Mouse (Mus musculus): Measurements from ENCODE around the gene Smug1. TPM values are rescaled to one million over a fixed set of nuclear protein-coding genes. Genes with fewer than 3 reads are reported as not detected.

Smug1 gene
- polyA plus RNA-seq, 1 experiment: 18.5 TPM

DNA sequence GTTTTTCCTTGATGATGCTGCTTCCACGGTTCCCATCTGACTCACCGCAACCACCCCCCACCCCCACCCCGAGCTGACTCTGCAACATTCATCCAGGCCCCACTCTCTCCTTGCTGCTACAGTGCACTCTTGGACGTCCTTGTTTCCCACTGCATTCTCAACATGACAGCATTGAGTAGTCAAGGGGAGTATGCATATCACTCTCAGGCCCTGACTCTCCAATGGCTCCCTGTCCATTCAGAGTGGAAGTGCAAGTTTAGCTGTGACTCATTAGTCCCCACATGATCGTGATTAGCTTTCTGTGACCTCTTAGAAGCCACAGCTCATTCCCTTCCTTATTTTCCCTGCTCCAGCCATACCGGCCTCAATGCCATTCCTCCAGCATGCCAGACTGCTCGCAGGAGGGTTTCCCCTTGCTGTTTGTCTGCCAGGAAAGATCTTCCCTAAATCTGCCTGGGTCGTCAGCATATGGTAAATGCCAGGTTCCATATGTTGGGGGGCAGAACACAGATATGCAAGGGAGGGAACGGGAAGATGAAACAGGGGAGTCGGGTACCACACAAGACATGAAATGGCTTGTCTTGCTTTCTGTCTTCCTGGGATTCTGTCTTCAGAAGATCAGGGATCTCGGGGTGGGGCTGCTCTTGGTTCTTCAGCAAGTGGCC, 21.1 kb downstream of the Smug1 start:
- DNase-seq (ENCODE audit: low spot score): no peak

DNA sequence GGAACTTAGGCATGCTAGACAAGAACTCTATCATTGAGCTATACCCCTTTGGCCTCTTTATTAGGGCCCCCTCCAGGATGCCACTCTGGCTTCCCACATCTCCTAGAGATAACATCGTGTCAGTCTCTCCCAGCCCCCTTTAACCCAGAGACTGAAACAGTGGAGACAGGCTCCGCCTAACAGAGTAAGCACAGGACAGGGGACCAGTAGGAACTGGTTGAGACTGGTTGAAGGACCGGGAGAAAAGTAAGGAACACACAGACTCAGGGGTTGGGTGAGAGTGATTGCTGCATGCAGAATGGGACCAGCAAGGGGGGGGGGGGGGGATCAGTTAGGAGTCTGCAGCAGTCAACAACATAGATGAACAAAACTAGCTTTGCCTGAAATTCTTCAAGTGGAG, 22.7 kb downstream of the Smug1 start:
- no peak for DNase-seq (ENCODE audit: low spot score)

DNA sequence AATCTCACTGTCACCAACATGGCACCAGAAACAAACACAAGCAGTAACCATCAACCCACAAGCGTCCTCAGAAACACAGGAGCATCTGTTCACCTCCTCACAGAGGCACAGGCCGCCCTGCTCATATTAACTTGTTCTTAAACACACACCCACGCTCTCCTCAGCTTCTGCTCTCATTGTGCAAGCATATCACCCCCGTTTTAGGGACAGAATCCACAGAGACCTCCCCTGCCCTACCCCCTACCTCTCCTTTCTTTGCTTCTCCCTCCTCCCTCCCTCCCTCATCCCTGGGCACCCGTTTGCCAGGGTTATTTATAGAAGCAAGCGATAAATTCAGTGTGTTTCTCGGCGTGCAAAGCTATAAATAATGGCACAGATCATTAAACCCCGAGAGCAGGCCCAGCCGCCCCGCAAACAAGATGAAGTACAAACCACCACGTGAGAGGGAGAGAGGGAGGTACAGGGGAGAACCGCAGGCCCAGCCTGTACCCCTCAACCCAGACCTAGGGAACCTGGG, 31.4 kb downstream of the Smug1 start:
- no peak for DNase-seq (ENCODE audit: low spot score)

DNA sequence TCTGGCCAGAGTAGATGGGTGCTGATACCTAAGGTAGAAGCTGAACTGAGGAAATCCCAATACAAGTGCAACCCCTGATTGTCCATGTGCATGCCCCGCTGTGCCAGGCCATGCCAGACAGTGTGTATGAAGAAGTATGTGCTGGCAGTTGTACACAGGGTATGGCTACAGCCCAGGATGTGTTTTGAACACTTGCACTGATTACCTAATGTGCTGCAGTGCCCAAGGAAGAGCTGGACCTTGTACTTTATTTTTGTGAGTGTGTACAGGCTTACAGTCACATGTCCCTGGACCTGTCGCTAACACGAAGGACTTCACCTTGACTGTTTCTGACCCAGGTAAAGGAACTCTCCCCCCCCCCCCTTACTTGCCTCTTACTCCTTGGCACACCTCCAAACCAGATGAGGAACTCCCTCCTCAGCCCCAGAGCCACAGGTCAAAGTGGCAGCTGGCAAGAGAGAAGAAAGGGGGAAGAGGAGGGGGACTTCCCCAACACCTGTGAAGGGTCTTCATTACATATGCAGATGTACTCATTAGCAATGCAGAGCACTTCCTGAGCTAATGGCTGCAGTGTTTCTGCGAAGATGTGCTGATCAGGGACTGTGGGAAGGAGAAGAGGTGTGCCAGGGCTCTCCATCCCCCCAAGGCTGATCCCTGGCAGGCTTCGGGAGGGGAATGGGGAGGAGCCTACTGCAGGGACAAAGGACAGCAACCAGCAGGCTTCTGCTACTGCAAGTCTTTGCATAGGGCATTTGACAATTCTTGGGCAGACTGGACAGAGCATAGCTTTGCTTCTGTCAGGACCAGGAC, 32.4 kb downstream of the Smug1 start:
- no peak for DNase-seq (ENCODE audit: low spot score)

DNA sequence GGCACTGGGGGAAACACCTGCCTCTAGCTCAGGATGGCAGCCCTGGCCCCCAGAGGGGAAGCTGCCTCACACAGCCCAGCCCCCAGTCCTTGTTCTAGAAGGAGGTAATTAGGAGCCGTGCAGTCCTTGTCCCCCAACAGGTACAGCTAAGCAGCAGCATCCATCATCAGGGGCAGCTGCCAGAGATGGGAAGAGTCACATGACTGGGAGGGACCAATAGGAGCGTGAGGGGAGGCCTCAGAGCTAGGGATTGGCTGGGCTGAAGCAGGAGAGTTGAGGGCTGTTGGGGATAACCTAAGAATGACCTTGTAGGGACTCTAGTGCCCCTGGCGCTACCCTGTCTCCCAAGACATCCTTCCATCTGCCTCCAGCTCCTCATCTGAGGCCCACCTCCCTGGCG, 33.1 kb downstream of the Smug1 start:
- DNase-seq (ENCODE audit: low spot score): no peak

DNA sequence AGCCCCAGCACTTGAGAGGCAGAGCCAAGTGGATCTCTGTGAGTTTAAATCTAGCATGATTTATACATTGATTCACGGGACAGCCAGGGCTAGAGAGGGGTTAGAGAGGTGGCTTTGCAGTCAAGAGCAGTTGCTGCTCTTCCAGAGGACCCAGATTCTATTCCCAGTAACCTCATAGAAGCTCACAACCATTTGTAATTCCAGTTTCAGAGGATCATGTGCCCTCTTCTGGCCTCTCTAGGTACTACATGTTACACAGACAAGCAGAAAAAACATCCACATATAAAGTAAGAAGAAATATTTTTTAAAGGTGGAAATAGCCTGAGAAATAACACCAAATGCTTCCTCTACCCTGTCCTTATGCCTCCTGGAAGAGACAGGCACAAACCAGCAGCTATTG, 36.2 kb downstream of the Smug1 start:
- DNase-seq (ENCODE audit: low spot score): no peak

DNA sequence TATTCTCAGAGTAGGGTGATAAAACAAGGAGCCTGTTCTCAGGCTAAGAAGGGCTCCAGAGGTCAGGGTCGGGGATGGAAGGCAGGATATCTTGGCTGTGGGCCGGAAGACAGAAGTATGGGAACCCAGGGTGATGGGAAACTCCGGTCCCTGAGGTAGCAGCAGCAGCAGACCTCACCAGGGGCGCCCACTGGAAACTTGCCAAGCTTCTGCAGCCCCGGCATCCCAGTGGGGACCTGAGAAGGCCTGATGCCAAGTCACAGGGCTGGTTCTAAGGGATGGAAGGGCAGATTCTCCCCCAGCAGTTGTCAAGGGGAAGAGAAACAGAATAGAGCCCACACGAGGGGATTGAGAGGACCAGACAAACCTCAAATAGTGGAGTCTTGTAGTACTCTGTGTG, 37.6 kb downstream of the Smug1 start:
- DNase-seq (ENCODE audit: low spot score): no peak

DNA sequence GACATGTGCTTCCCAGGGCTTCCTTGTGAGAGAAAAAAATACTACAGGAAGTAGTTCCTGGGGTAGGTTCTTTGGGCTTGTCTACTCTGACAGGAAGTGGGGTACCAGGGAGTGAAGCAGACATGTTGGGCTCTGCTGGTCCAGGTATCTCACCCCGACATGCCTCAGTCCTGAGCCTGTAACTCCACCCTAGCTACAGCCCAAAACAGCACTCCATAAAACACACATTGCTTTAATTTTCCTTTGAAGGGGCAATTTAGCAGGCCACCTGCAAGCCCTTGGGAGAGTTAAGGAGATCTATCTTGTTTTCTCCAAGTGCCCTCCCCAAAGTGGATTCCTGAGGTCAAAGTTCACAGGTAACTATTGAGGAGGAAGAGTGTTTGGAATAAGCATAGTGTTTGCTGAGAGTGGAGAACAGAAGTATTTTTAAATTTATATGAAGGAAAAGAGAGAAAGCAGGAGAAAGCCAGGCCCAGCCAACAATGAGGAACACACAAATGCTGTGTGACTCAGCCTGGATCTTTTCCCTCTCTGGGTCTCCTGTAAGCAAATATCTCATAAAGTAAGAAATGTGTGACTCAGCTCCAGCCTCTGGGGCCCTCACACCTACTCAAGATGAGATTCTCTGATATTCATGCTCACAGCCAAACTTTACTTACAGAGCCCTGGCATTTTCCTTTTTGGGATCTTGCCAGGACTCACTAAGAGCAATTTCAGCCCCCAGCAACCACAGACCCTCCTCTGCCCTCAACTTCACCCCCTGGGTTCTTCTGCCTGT, 38.6 kb downstream of the Smug1 start:
- DNase-seq (ENCODE audit: low spot score): no peak

DNA sequence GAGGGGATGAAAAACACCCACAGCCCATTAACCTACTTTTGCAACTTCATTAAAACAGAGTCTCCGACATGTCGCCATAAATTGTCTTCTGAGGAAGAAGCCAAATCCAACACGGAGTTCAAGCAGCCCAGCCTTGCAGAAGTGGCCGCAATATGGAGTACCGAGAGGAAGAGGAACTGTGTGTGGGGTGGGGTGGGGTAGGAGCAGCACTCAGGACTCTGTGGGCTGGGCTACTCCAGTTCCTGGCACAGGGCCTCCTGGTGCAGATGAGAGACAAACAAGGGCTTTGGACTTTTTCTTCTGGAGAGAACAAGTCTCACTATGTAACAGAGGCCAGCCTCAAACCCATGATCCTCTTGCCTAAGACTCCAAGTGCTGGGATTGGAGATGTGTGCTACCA, 40.9 kb downstream of the Smug1 start:
- DNase-seq (ENCODE audit: low spot score): no peak

DNA sequence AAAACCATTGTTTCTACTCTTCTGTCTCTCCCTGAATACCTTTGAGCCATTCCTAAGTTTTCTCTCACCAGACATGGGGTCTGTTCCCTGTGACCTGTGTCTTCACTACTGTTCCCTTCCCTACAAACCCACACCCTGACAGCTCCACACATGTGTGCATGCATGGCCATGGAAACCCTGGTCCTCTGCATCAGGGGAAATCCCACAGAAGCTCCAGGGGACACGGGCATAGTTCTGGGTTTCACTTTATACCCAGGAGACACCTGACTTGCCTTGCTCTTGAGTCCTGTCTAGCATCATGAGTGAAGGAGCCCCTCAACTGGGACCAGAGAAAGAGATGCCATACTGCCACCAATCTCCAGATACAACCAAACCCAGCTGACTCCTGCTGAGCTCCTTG, 42.6 kb downstream of the Smug1 start:
- no peak for DNase-seq (ENCODE audit: low spot score)

DNA sequence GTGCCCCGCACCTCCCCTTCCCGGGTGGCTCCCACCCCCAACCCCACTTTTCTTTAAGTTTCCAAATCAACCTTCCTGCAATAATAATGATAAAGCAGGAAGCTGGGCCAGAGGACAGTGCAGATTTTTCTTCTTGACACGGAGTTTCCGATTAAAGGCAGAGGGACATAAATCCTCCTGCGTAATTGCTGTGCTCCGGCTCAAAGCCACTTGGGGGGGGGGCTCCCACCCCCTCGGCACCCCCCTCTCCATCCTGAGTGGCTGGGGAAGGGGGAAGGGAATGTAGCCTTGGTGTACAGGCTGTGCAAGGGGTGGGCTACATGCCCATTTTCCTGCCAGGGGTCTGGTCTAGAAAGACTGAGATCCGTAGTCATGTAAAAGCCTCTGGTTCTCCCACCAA, 43.5 kb downstream of the Smug1 start:
- DNase-seq (ENCODE audit: low spot score): no peak

DNA sequence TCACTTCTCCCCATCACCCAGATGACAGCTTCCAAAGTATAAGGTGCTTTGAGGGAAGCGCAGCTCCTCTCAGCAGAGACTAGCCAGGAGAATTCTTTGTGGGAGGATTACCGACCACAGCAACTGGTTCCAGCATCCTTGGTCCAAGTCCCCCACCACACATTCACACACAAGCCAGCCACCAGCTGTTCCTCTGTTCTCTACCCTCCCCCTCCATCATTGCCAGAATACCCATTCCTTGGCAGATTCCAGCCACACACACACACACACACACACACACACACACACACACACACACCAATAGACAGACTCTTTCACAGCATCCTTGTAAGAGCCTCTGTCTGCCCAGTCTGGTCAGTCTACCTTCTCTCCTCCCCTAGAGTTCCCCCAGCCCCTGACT, 44.5 kb downstream of the Smug1 start:
- DNase-seq (ENCODE audit: low spot score): no peak

DNA sequence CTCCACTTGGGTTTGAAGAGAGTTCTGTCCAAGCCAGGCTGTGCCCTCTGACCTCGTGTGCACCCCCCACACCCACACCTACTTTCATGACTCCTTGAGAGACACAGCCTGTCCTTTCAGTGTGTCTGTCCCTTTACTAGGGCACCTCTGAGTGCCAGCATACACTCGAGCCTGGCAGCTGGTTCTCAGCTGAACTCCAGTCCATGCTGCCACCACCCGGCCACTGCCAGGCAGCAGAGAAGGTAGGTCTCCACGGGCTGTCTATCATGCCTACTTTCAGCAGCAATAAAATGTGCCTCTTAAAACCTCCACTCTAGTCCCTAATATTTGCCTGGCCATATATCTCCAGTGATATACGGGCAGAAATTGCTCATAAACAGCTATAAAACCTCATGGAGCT, 45.5 kb downstream of the Smug1 start:
- peak; percentile 31 for DNase-seq (ENCODE audit: low spot score)

DNA sequence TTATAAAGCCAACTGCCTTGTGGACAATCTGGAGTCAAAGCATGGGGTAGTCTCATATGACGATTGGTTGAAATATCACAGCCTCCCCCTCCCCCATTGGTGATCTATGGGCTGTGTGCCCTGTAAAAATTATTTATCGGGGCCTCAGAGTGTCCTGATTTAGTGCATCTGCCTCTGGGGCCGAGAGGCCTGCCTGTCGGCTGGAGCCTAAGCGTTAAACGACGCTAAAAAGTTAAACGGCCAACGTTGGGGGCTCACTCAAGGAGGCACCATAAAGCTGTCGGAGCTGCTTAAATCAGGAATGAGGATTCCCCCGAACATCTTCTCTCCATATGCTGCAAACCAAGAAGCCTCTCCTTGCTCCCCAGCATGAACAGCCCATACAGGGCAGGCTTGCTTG, 46.3 kb downstream of the Smug1 start:
- no peak for DNase-seq (ENCODE audit: low spot score)

DNA sequence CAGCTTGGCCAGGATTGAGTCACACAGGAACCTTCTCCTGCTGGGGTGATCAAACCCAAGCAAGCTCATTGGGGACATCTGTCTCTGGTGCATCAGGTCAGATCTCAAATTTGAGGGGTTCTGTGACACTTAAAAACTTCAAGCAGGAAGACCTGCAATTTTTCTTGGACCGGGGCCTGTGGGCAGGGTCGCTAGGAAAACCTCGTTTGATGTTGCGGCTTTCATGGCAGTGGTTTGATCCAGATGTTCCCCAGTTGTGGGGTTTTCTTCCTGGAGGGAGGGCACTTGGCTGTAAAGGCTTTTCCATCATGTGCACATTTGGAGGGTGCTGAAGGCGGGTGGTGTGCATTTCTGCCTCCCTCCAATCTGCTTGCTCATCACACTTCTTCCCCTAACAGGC, 51.2 kb downstream of the Smug1 start:
- no peak for DNase-seq (ENCODE audit: low spot score)

DNA sequence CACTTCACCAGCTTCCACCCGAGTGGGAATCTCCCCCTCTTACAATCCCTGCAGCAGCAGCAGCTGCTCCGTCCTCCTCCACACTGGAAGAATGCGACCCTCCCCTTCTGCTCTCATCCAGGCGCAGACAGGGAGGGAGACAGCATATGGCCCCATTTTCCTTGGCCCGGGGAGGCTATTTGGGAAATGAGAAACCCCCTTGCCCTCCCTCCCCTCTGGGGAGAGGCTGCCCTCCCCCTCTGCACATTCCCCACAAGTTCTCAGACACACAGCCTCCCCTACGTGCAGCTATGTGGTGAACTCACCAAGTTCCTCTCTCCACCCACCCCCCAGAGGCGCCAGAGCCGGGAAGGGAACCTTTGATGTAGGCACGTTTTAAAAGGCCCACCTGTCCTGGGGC, 51.6 kb downstream of the Smug1 start:
- DNase-seq (ENCODE audit: low spot score): no peak

DNA sequence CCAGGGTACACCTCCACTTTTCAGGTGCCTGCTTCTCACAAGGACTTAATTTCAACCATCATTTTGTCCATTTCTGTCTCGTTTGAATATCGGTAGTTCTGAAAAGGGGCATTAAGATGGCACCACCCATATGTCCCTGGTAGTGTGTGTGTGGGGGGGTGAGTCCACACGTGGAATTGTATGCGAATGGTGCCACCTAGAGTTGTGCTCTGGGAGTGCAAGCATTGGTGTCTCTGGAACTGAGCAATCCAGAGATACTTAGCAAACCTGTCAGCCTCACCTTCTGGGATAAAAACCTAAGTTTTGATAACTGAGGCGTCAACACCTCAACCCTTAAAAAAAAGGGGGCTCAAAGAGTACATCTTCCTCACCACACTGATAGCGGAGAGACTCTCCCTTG, 53.8 kb downstream of the Smug1 start:
- DNase-seq (ENCODE audit: low spot score): no peak

DNA sequence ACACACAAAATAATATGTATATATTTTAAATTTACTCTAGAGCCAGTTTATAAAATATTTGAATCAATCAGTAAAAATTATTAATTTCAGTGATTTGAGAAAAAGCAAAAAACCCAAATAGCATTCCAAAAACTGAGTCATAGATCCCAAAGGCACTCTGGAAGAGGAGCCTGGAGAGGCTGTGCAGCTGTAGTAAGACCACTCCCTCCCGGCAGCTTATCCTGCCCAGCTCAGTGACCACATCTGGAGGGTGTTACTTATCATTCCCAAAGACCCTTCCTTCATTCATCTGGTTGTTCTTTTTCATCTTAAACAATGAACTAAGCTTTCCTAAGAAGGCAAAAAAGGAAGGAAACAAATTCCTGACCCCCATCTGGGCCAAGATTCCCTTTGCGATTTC, 54.6 kb downstream of the Smug1 start:
- DNase-seq (ENCODE audit: low spot score): no peak

DNA sequence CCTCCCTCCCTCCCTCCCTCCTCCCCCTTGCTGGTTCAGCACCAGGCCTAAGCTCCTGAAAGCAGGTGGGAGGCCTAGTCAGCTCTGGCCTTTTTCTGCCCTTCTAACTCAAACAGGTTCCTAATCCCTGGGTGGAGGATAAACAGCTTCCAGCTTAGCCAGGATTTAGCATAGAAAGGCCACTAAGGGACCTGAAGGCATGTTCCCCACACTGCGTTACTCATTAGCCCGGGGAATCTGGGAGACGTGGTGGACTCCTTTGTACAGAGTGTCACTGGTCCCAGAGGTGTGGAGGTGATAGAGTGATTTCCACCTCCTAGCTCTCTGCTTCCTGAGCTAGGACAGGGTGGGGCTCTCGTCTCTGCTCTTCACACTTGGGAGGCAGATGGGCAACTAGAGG, 57.0 kb downstream of the Smug1 start:
- DNase-seq (ENCODE audit: low spot score): no peak

DNA sequence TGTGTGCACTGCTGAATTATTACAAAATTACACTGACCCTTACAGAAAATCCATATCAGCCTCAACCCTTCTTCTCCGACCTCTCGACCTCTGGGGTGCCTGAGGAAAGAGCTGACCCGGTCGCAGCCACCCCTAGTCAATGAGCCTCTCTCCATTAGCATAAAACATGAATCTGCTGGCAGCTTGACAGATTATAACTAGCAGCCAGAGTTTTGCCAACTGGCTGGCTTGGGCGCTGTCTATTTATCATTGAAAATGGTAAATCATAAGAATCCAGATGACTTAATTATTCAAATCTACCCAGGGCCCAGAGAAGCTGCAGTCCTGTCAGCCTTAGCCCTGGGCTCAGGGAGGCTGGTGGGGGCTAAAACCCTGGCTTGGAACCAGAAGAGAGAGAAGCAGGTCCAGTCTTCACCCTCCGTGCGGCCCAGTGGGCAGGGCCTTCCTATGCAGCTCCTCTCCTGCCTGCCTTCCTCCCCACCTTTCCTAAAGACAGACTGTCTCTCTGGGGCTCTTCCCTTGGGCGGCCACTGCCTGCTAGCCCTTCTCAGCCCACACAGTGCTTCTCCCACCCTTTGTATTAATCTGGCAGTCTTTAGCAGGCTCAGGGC, 58.7 kb downstream of the Smug1 start:
- DNase-seq (ENCODE audit: low spot score): no peak

DNA sequence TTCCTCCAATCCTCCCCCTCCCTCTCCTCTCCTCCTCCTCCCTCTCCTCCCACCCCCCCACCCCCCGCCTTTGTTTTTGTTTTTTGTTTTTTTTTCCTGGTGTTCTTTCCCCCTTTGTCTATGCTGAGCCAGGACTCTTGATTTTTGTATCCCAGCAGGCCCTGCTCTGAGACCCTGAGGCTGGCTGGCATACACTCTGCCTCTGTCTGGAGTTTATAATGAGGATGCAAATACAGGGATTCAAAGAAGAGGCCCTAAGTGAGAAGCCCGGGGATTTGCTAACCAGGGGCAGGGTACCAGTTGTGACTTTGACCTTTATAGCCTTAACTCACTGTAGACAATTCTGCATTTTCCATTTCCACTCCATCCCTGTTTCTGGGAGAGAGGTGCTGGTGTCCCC, 60.7 kb downstream of the Smug1 start:
- no peak for DNase-seq (ENCODE audit: low spot score)
